Mouse (Mus musculus) ES-Bruce4 (cell line): ENCODE measurements at regions not wholly inside any gene's neighbourhood (a gene's known extent, or its start where the extent isn't known, plus 50 kb on each side); places are given as distances from the start of the nearest gene placed in this dataset.

Experiments
- H3K27ac ChIP-seq: 2 replicates; pipeline ENCODE4 v1.5.1; 2012; ENCODE audit warnings: low read length, inconsistent platforms; ENCODE audit not compliant: insufficient read depth
- H3K27me3 ChIP-seq: 2 replicates; pipeline ENCODE4 v1.6.1; 2012; ENCODE audit warnings: mild to moderate bottlenecking, low read length, inconsistent platforms; ENCODE audit not compliant: control insufficient read depth, poor library complexity, insufficient read depth, severe bottlenecking
- H3K36me3 ChIP-seq: 2 replicates; pipeline ENCODE4 v1.6.1; 2012; ENCODE audit warnings: inconsistent platforms, mild to moderate bottlenecking, low read length, moderate library complexity; ENCODE audit not compliant: control insufficient read depth, poor library complexity, insufficient read depth, severe bottlenecking
- H3K4me1 ChIP-seq: one replicate; pipeline ENCODE4 v1.8.1; 2011; ENCODE audit warnings: low read length; ENCODE audit not compliant: control insufficient read depth, insufficient read depth
- H3K4me3 ChIP-seq: 2 replicates; pipeline ENCODE4 v1.5.1; 2011; ENCODE audit warnings: low read depth, mild to moderate bottlenecking, low read length
- H3K9ac ChIP-seq: 2 replicates; pipeline ENCODE4 v1.6.1; 2012; ENCODE audit warnings: low read depth, mild to moderate bottlenecking, inconsistent platforms; ENCODE audit not compliant: poor library complexity, severe bottlenecking
- H3K9me3 ChIP-seq: replicated peaks from 2 replicates; pipeline ENCODE4 v1.6.1; 2012; ENCODE audit warnings: mild to moderate bottlenecking, low read length, inconsistent platforms; ENCODE audit not compliant: control insufficient read depth, poor library complexity, insufficient read depth, severe bottlenecking
- CTCF ChIP-seq: IDR thresholded peaks from one replicate; pipeline ENCODE4 v1.8.1; 2011; ENCODE audit warnings: low read depth, low read length
- EP300 ChIP-seq: IDR thresholded peaks from 2 replicates; pipeline ENCODE4 v1.6.1; 2011; ENCODE audit warnings: low read depth, low read length; ENCODE audit not compliant: insufficient read depth
- POLR2A ChIP-seq: IDR thresholded peaks from one replicate; pipeline ENCODE4 v1.8.1; 2011; ENCODE audit warnings: low read length; ENCODE audit not compliant: insufficient read depth

GRCm38 (mm10) chr14:48855453-48855852, 181.8 kb upstream of the Otx2 start:
- no peak overlapping the region for H3K9ac ChIP-seq
- H3K4me1 ChIP-seq, result no peaks in the 10 kb centered on the region
- TF ChIP-seq CTCF (no peak), POLR2A (no peak), EP300 (no peak)
- H3K27me3 ChIP-seq, result peaks cover 3% of the 10 kb centered on the region; the same call in 1 of the 2 replicates
- no peak overlapping the region for H3K27ac ChIP-seq
- H3K36me3 ChIP-seq, result no peaks in the 10 kb centered on the region
- 0 out of 2 replicates have a peak, but pooled peaks cover 2% of the 10 kb centered on the region for H3K9me3 ChIP-seq
- H3K4me3 ChIP-seq, result no peak overlapping the region

DNA sequence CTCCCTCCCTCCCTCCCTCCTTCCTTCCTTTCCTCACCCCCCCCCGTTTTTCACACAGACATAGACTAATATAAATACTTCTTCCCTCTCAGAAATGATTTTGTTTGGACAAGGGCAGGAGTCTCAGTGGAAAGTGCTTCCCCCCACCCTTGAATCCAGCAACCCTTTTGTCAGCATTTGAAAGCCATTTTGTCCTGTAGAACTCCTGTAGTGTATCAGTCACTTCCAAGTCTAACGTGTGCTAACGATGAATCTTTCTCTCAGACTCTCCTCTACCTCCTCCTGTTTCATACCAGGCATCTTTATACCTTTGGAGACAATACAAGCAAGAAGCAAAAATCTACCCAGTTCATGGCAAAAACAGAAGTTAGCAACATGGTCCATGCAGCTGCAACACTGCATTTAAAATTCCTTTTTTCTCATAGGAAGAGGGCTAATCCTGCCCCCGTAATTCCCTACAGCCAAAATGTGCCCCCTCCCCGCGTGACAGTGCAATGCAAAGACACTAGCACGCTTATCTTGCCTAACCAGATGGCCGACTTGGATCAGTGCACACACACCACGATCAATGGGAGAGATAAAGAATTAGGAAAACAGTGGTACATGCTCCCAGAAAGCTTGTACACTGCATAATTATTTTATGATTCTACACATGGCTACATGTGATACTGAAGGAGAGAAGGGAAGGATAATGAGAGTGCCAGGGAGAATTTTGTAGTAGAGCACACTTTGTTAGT, 180.7 kb upstream of the Otx2 start:
- Histone ChIP-seq H3K4me1 (no peaks in the 10 kb centered on the region), H3K4me3 (no peak overlapping the region), H3K9me3 (0 out of 2 replicates have a peak, but pooled peaks cover 2% of the 10 kb centered on the region), H3K27me3 (peaks cover 3% of the 10 kb centered on the region; the same call in 1 of the 2 replicates), H3K36me3 (no peaks in the 10 kb centered on the region), H3K9ac (no peak overlapping the region), H3K27ac (no peak overlapping the region)
- TF ChIP-seq EP300, result no peak
- TF ChIP-seq CTCF, result no peak
- TF ChIP-seq POLR2A, result no peak

DNA sequence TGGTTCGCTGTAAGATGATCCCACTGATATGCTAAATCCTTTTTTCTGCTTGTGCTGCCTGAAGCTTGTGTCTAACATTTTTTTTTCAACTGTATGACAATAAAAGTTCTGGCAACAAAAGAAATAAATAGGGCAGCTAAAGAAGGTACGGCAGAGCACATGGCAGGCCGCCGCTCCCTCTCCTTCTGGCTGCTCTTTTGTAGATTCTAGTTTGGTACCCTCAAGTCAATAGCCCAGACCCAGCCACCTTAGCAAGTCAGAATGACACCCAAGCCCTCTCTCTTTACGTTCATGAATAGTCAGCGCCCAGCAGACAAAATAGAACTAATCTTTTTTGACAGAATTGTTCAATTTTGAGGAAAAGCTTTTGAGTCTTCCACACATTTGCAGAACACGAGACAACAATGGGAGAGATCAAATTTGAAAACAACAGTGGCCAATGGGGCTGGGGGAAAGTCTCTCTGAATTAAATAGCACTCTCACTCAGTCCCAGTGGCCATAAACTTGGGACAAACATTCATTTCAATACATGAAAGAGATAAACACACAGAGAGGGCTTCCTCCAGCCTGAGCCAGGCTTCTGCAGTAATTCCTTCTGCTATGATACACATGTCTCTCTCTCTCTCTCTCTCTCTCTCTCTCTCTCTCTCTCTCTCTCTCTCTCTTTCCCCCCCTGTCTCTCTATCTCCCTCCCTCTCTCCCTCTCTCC, 180.0 kb upstream of the Otx2 start:
- Histone ChIP-seq H3K9me3 (0 out of 2 replicates have a peak, but pooled peaks cover 2% of the 10 kb centered on the region), H3K27me3 (peaks cover 3% of the 10 kb centered on the region; the same call in 1 of the 2 replicates), H3K27ac (no peak overlapping the region), H3K4me3 (no peak overlapping the region), H3K4me1 (no peaks in the 10 kb centered on the region), H3K9ac (no peak overlapping the region), H3K36me3 (no peaks in the 10 kb centered on the region)
- no peak for TF ChIP-seq POLR2A
- TF ChIP-seq CTCF, result no peak
- no peak for TF ChIP-seq EP300

DNA sequence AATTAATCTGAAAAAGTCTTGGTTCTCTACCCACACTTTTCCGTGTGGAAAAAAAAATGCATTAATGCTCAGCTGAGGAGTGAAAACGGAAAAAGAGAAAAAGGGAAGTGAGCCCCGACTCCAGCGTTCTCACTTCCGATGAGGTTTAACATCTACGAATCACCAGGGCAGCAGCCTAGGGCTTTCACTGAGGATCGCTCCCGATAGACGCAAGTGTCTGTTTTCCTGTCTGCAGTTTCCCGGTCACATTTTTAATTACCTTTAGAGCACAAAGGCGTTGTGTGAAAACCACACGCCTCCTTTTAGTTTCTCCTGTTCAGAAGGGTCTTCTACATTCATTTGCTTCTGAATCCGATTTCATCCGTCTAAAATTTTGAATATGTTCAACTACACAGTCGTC, 179.2 kb upstream of the Otx2 start:
- H3K4me3 ChIP-seq, result no peak overlapping the region
- no peaks in the 10 kb centered on the region for H3K4me1 ChIP-seq
- no peaks in the 10 kb centered on the region for H3K36me3 ChIP-seq
- no peak overlapping the region for H3K27ac ChIP-seq
- peaks cover 3% of the 10 kb centered on the region; the same call in 1 of the 2 replicates for H3K27me3 ChIP-seq
- 0 out of 2 replicates have a peak, but pooled peaks cover 2% of the 10 kb centered on the region for H3K9me3 ChIP-seq
- no peak for TF ChIP-seq EP300
- H3K9ac ChIP-seq, result no peak overlapping the region

- H3K9me3 ChIP-seq, result no peaks in the 10 kb centered on the region
- H3K36me3 ChIP-seq, result no peaks in the 10 kb centered on the region
- no peak overlapping the region for H3K4me3 ChIP-seq
- no peaks in the 10 kb centered on the region for H3K4me1 ChIP-seq
- no peak overlapping the region for H3K9ac ChIP-seq
- no peak overlapping the region for H3K27ac ChIP-seq
- peaks cover 3% of the 10 kb centered on the region; the same call in 1 of the 2 replicates for H3K27me3 ChIP-seq
- TF ChIP-seq CTCF (no peak), POLR2A (no peak), EP300 (no peak)
Observed at GRCm38 (mm10) chr14:48852061-48852460, 178.4 kb upstream of the Otx2 start.

DNA sequence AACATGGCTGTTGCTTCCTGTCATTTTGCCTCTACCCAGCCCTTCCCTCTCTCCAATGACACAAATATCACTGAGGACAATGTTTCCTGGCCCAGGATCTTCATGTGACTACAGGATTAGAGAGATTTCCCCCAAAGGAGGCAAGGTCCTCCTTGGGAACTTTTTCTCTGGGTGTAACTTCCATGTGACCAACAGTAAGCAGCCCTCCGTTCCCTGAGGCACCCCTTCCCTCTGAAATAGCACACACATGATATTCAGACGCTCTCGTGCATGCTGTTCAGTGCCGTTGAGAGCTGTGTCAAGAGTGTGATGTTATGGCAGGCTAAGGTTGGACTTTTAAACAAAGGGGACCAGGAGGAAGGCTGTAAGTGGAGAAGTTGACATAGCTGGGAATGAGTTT, 169.2 kb upstream of the Otx2 start:
- 0 out of 2 replicates have a peak, but pooled peaks cover 3% of the 10 kb centered on the region for H3K27me3 ChIP-seq
- no peak overlapping the region for H3K4me3 ChIP-seq
- no peaks in the 10 kb centered on the region for H3K9me3 ChIP-seq
- no peak for TF ChIP-seq POLR2A
- H3K36me3 ChIP-seq, result no peaks in the 10 kb centered on the region
- no peak overlapping the region for H3K27ac ChIP-seq
- no peak overlapping the region for H3K9ac ChIP-seq
- H3K4me1 ChIP-seq, result no peaks in the 10 kb centered on the region
